Mouse (Mus musculus): ENCODE results near the gene 9130023H24Rik. TPM values are rescaled to one million over a fixed set of nuclear protein-coding genes. Genes with fewer than 3 reads are reported as not detected.

The 9130023H24Rik gene
- total RNA-seq (2021), result 1 to 10 TPM; 6.5 to 6.6 TPM
- long read RNA-seq, experiment 1, partial matches to known transcripts, result 0 of 3 reads
- long read RNA-seq, experiment 1, other reads (novel, unspliced or antisense), result 0 of 3 reads
- long read RNA-seq, experiment 2, partial matches to known transcripts, result 0 of 3 reads
- long read RNA-seq, experiment 2, other reads (novel, unspliced or antisense), result 0 of 3 reads

DNA sequence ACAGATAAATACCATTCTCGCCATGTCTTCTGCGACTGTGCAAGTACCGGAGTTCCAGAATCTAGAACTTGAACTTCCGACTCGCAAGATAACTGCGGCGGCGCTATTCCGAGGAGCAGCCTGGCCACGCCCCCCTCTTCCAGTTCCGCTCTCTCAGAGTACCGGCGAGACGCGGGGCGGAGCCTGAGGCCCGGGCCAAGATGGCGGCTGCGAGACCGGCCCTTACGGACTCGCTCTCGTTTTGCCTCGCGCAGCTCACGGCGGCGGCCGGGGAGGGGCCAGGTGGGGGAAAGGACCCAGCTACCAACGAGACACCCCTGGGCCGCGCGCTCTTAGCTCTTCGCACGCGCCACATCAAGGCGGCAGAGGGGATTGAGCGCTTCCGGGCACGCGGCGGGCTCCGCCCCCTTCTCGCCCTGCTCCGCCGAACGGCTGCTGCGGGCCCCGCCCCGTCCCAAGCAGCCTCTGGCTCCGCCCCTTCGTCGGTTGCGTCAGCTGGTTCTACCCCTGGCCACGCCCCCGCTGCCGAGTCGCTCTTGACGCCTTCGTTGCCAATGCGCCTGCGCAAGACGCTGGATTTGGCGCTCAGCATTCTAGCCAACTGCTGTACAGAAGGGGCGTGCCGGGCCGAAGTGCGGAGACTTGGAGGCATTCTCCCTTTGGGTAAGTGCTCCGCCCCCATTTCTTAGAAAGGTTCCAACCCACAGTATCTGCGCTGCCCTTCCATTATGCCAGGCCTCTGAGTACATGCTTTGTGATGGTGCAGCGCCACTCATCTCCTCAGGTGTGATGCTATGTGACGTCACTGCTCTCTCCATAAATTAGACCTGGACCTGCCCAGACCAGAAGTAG, at the start of gene 9130023H24Rik:
9130023H24Rik (minus strand) TSS at position 105 of the 852 bp plus-strand sequence.
- peak; percentile 100 for DNase-seq

DNA sequence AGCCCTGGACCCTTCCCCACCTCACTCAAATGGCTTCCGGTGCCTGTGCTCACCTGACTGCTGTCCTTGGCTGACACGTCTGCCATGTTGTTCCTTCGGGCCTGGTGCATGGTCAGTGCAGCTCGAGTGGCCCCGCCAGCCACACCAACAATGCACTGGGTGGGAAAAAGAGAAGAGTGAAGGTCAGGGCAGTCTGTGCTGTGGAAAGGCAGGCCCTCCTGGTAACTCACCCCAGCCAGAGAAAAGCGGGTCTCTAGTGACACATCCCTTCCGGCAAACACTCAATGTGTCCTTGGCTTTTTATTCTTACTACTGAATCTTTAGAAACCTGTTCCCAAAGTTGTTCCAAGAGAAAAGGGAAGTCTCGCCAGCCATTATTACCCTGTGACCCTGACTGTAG, 47.2 kb upstream of the 9130023H24Rik start:
- DNase-seq, result peak; percentile 41

- no peak for DNase-seq
Observed at GRCm38 (mm10) chr7:128284047-128284446, 46.2 kb upstream of the 9130023H24Rik start.

DNA sequence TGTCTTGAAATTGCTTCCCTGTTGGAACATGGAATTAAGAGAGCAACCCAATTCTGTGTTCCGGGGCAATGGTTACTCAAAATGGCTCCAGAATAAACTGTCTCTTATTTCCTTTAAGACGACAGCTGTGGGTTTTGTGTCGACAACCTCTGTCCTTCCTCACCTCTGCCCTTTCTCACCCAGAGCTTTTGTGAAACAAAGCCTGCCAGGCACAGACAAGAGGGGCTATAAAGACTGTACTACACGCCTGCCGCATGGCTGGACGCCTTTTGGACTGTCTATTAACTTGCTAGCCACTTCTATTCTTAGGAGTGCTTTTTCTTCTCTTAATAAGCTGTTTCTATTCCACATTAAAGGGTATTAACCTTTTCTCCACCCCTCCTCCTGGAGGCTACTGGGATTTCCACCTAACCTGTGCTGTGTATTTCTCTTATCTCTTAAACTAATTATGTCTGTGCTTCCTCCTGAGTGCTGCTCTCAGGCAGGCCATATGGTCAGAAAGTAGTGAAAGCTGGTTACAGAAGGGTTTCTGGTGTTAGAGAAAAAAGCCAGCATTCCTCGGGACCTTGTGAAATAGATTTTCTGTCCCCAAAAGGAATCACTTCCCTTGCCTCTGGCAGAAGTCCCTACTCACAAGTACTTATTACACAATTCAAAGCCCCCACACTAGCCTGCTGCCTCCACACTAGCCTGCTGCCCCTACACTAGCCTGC, 44.9 kb upstream of the 9130023H24Rik start:
- DNase-seq, result no peak

- no peak for DNase-seq
Observed at GRCm38 (mm10) chr7:128281765-128282164, 43.9 kb upstream of the 9130023H24Rik start.

DNA sequence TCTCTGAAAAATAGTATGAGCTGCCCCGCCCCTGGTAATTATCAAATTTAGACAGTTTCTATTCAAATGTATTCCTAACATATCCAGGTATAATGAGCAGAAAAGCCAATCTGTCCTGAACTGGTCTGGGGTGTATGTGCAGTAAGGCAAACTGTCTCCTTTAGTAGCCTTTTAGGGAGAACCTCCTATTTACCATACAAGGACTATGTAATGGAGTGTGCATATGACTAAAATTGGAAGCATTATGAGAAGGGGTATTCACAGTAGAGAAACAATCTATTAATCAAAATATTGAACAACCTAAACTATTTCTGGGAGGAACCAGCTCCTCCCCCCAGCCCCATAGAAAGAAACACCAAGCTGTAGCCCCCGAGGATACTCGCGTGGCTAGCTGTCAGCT, 41.9 kb upstream of the 9130023H24Rik start:
- no peak for DNase-seq

- DNase-seq, result no peak
Observed at GRCm38 (mm10) chr7:128276051-128276450, 38.2 kb upstream of the 9130023H24Rik start.

DNA sequence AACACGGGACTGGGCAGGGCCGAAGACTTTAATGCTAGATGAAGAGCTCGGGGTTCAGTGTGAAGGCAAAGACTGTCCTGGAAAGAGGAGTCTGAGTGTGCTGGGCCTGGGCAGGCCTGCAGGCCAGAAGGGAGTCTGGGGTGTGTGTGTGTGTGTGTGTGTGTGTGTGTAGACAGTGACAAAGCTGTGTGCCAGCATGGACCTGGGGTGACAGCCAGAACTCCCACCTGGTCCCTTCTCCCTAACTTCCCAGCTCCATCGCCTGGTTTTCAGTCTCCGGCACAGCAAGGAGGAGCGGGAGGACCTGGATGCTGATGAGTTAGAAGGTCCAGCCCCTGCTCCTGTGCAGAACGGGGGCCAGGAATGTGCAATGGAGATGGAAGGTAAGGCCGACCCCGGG, 33.7 kb upstream of the 9130023H24Rik start:
- DNase-seq, result no peak

DNA sequence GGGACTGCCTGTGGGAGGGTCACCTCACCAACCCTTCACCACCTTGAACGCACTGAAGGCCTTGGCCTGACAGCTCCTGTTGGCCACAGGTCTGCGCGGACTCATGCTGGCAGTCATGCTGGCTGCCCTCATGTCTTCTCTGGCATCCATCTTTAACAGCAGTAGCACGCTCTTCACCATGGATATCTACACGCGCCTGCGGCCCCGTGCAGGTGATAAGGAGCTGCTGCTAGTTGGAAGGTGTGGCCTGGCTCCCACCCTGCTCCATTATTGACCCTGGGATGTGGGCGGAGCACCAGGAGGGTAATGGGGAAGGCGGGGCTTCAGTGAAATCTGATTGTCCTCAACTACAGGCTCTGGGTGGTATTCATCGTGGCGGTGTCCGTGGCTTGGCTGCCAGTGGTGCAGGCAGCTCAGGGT, 32.6 kb upstream of the 9130023H24Rik start:
- DNase-seq, result no peak

DNA sequence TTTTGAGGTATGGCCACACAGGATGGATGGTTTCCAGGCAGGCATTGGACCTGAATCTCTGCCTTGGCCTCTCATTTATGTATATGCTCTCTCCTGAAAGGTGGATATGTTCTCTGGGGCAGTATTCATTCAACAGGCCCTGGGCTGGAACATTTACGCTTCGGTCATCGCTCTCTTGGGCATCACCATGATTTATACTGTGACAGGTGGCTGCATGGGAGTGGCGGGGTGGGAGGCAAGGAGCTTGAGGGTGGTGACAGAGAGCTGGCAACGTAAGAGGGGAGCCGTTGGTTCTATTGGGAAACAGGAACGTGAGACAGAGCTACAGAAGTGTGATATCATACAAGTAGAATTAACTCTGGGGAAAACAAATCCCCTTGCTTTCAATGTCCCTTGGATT, 30.0 kb upstream of the 9130023H24Rik start:
- no peak for DNase-seq

DNA sequence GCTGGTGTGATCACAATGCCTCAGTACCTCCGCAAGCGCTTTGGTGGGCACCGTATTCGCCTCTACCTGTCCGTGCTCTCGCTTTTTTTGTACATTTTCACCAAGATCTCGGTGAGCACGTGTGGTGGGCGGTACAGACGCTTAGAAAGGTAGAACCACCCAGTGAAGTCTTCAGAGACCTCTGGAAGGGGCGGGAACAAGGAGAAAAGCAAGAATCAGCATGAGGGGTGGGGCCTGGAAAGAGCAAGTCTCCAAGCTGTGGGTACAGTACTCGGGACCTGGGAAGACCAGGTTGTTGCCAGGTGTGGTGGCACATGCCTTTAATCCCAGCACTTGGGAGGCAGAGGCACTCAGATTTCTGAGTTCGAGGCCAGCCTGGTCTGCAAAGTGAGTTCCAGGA, 29.6 kb upstream of the 9130023H24Rik start:
- DNase-seq, result no peak

DNA sequence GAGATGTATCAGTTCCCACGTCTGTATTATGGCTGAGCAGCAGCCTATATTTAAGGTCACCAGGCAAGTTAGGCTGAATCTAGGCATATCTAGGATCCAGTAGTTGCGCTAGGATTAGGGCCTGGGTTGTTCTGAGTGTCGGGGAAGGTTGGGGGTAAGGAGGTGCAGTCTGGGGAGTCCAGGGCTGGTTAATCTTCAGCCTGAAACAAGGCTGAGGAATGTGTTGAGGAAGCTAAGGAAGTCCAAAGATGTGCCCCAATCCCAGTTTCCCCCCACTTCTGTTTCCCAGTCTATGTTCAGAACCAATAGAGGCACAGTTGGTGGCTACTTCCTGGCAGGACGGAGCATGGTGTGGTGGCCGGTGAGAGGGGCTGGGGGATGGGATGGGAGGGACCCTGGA, 28.2 kb upstream of the 9130023H24Rik start:
- no peak for DNase-seq

- DNase-seq, result no peak
Observed at GRCm38 (mm10) chr7:128265411-128265810, 27.6 kb upstream of the 9130023H24Rik start, which contains the start of gene Slc5a2. TSS of gene Slc5a2 (plus strand) at chr7:128265657.

- peak; percentile 50 for DNase-seq
Observed at GRCm38 (mm10) chr7:128256783-128257334, 19.0 kb upstream of the 9130023H24Rik start.

GRCm38 (mm10) chr7:128255757-128256156, 17.9 kb upstream of the 9130023H24Rik start:
- DNase-seq, result no peak

GRCm38 (mm10) chr7:128254978-128255377, 17.1 kb upstream of the 9130023H24Rik start:
- no peak for DNase-seq

GRCm38 (mm10) chr7:128252609-128253008, 14.8 kb upstream of the 9130023H24Rik start:
- DNase-seq, result no peak

DNA sequence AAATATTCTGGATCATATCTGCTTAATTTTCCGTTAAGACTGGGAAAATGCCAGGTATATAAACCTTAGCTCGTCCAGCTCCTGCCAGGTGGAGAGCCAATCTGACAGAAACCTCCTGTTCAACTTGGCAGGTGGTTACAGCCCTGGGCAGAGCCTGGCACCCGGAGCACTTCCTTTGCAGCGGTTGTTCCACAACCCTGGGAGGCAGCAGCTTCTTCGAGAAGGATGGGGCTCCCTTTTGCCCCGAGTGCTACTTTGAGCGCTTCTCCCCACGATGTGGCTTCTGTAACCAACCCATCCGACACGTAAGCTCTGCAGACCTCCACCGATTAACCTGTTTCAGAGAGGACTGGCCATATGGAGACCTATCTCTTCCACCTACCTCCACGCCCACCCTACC, 14.1 kb upstream of the 9130023H24Rik start:
- DNase-seq, result no peak

- no peak for DNase-seq
Observed at GRCm38 (mm10) chr7:128249998-128250397, 12.2 kb upstream of the 9130023H24Rik start.

DNA sequence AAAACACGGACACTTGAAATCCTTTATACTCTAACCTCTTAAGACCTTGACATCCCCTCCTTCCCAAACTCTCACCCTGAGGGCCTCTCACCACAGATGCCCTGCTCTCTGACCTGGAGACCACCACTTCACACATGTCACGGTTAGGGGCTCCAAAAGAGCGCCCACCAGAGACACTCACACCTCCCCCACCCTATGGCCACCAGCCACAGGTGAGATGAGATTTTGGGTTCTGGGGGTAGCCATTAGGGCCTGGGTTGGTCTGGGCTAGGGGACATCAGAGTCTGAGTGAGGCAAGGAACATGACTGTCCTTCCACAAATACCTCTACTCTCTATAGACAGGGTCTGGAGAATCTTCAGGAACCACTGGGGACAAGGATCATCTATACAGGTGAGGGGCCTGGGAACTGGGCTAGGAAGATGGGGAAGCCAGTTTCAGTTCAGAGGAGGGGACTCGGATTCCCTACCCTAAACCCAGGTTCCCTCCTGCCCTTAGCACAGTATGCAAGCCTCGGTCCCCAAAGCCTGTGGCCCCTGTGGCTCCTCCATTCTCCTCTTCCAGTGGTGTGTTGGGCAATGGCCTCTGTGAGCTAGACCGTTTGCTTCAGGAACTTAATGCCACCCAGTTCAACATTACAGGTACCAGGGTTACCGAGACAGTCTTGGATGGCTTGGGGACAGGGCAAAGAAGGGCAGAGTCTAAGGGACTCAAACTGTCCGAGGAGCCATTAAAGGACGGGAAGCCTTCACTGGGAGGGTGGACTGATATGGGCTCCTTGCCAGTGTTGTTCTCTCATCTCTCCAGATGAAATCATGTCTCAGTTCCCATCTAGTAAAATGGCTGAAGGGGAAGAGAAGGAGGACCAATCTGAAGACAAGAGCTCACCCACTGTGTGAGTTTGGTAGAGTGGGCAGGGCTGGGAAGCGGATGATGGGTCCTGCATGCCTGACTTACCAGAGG, 10.5 kb upstream of the 9130023H24Rik start:
- DNase-seq, result no peak

GRCm38 (mm10) chr7:128247443-128247842, 9.6 kb upstream of the 9130023H24Rik start:
- DNase-seq, result peak; percentile 88

All from adrenal gland, postnatal 10 days (tissue).